Mouse (Mus musculus) heart, embryonic 11.5 days (tissue): Measurements from ENCODE around the gene Scgb1a1. TPM values are rescaled to one million over a fixed set of nuclear protein-coding genes. Genes with fewer than 3 reads are reported as not detected.
A peak's percentile ranks its signal among the peaks of the same experiment; 100 is the strongest.

Experiments used
- ATAC-seq: fragments of 200-750 bp; cut with Nextera tagmentation; replicated peaks from 2 replicates; pipeline ENCODE4 v1.8.0; 2017; ENCODE audit warnings: moderate library complexity; ENCODE audit not compliant: insufficient number of reproducible peaks, low FRiP score, low TSS enrichment
- H3K27ac ChIP-seq: fragments of 300-500 bp; sonication (generic); 2 replicates; pipeline ENCODE4 v1.5.1; 2014; ENCODE audit warnings: mild to moderate bottlenecking, low read depth, low read length
- H3K27me3 ChIP-seq: fragments of 300-500 bp; sonication (generic); 2 replicates; pipeline ENCODE4 v1.6.1; 2014; ENCODE audit warnings: mild to moderate bottlenecking, low read length, mixed read lengths; ENCODE audit not compliant: control insufficient read depth, insufficient read depth
- H3K36me3 ChIP-seq: fragments of 300-500 bp; sonication (generic); 2 replicates; pipeline ENCODE4 v1.6.1; 2014; ENCODE audit warnings: mild to moderate bottlenecking, low read length, moderate library complexity, mixed read lengths; ENCODE audit not compliant: control insufficient read depth, insufficient read depth
- H3K4me1 ChIP-seq: fragments of 300-500 bp; sonication (generic); 2 replicates; pipeline ENCODE4 v1.6.1; 2014; ENCODE audit warnings: low read length; ENCODE audit not compliant: control insufficient read depth, insufficient read depth
- H3K4me2 ChIP-seq: fragments of 300-500 bp; sonication (generic); 2 replicates; pipeline ENCODE4 v1.6.1; 2014; ENCODE audit warnings: mild to moderate bottlenecking, moderate library complexity
- H3K4me3 ChIP-seq: fragments of 300-500 bp; sonication (generic); 2 replicates; pipeline ENCODE4 v1.5.1; 2014; ENCODE audit warnings: low read depth, low read length
- H3K9ac ChIP-seq: fragments of 300-500 bp; sonication (generic); 2 replicates; pipeline ENCODE4 v1.6.1; 2014; ENCODE audit warnings: mild to moderate bottlenecking, low read depth, low read length, moderate library complexity
- H3K9me3 ChIP-seq: fragments of 300-500 bp; sonication (generic); replicated peaks from 2 replicates; pipeline ENCODE4 v1.6.1; 2016; ENCODE audit warnings: low read length; ENCODE audit not compliant: control insufficient read depth
- WGBS: fragments of 180-500 bp; shearing (Covaris S2); extraction: QIAGEN DNeasy Blood & Tissue Kit; methylation state at CpG from one replicate; pipeline ENCODE4 v1.1.7; 2014; ENCODE audit not compliant: insufficient replicate concordance; 5-methylcytosine and 5-hydroxymethylcytosine counted together
- polyA plus RNA-seq: library from polyadenylated mRNA; unstranded; fragments of >200 nt; fragmentation: Nextera tagmentation; extraction: Ambion mirVana; gene quantifications from 2 replicates; pipeline ENCODE4 v1.2.1, GENCODE M21; 2014

The Scgb1a1 gene
- polyA plus RNA-seq, 1 experiment from 2014 or later: not detected

DNA sequence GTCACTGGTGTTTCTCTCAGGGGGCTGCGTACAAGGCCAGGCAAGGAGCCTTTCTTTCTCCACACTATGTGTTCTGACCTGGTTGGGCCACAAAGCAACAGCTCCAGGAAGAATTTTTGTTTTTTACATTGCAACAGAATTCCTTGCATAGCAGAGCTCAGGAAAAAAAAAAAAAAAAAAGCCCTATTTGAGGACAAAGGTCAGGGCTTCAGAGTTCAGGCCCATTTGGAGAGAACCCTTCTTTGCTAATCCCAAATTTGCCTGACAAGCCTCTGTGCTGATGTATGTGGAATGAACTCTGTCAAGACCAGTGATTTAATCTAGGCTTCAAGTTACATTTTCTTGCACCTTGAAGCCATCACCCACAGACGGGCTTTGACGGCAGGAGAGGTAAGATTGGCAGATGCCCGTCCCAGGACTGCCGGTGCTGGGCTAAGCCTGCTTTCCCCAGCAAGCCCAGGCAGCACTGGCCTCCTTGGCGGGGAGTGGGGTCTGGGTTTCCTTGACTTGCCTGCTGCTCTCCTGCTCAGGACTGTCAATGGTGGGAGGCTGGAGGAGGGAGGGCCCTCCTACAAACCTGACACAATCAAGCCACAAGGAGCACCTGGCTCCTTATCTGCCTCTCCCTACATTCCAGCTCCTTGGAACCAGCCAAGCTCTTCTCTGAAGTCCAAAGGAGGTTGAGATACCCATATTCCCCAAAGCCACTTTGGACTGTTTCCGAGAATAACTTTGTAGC is 40.4 kb downstream of the Scgb1a1 start:
- 44% methylated on average over 7 of the region's 7 CpGs for WGBS
- Histone ChIP-seq H3K9ac (no peak overlapping the region), H3K9me3 (0 out of 2 replicates have a peak, but pooled peaks cover 3% of the 10 kb centered on the region), H3K4me3 (no peak overlapping the region), H3K27me3 (no peaks in the 10 kb centered on the region), H3K36me3 (no peaks in the 10 kb centered on the region), H3K4me1 (peaks cover 24% of the 10 kb centered on the region), H3K4me2 (no peak overlapping the region), H3K27ac (peak overlapping the region; percentile 59; the same call in 1 of the 2 replicates)
- no peak for ATAC-seq

DNA sequence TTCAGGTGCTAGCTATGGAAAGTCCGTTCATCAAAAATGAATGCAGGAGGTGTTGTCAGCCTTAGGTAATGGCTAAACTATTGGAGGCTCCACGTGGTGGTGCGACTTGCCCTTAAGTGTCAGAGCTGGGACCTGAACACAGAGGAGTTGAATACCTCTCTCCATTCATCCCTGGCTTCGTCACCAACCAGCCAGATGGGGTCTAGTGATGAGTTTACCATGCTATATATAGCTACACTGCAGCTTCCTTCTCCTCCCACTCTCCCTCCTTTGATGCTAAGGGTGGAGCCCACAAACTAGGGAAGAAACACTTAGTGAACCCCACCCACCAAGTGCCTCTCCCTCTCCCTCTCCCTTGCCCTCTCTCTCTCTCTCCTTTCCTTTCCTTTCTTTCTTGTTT is 43.5 kb downstream of the Scgb1a1 start:
- Histone ChIP-seq H3K27me3 (no peaks in the 10 kb centered on the region), H3K4me1 (peaks cover 21% of the 10 kb centered on the region), H3K4me3 (no peak overlapping the region), H3K36me3 (no peaks in the 10 kb centered on the region), H3K9ac (no peak overlapping the region), H3K9me3 (0 out of 2 replicates have a peak, but pooled peaks cover 2% of the 10 kb centered on the region), H3K27ac (0 out of 2 replicates have a peak overlapping the region, but pooled peaks have one; percentile 10), H3K4me2 (0 out of 2 replicates have a peak overlapping the region, but pooled peaks have one; percentile 22)
- WGBS: 56% methylated on average over 4 of the region's 4 CpGs
- peak; percentile 63; the same call in 1 of the 2 replicates for ATAC-seq

DNA sequence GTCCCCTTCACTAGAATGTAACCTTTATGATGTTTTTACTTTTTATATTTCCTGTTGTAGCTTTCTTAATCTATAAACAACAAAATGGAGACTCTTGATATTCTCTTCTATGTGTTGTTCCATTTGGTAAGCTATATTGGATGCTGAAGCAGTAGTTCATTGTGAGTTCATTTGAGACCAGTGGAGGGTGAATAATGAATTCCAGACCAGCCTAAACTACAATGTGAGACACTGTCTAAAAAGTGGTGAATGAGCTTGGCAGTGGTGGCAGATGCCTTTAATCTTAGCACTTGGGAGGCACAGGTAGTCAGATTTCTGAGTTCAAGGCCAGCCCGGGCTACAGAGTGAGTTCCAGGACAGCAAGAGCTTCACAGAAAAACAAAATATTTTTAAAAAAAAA is 44.6 kb downstream of the Scgb1a1 start:
- no peak for ATAC-seq
- Histone ChIP-seq H3K27ac (no peak overlapping the region), H3K9ac (no peak overlapping the region), H3K9me3 (no peaks in the 10 kb centered on the region), H3K4me1 (peaks cover 21% of the 10 kb centered on the region), H3K27me3 (no peaks in the 10 kb centered on the region), H3K36me3 (no peaks in the 10 kb centered on the region), H3K4me3 (no peak overlapping the region), H3K4me2 (no peak overlapping the region)
- 76% methylated on average over 1 of the region's 1 CpGs for WGBS

DNA sequence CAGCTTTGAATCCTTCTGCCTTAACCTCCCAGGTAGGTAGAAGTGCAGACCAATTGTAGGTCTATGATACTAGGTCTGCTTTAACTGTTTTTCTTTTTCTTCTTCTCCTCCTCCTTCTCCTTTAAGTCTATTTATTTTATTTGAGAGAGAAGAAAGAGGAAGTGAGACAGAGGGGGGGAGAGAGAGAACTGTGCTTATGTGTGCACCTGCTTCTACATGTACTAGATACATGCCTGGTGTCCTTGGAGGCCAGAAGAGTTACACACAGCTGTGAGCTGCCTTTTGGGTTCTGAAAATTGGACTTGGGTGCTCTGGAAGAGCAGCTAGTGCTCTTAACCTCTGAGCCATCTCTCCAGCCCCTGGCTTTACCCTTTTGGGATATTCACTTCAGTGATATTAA is 46.7 kb downstream of the Scgb1a1 start:
- H3K27me3 ChIP-seq: no peaks in the 10 kb centered on the region
- no peaks in the 10 kb centered on the region for H3K36me3 ChIP-seq
- no peak for ATAC-seq
- H3K27ac ChIP-seq: no peak overlapping the region
- 0 out of 2 replicates have a peak, but pooled peaks cover 8% of the 10 kb centered on the region for H3K4me1 ChIP-seq
- no peak overlapping the region for H3K9ac ChIP-seq
- H3K4me3 ChIP-seq: no peak overlapping the region
- H3K4me2 ChIP-seq: no peak overlapping the region
- no peaks in the 10 kb centered on the region for H3K9me3 ChIP-seq

DNA sequence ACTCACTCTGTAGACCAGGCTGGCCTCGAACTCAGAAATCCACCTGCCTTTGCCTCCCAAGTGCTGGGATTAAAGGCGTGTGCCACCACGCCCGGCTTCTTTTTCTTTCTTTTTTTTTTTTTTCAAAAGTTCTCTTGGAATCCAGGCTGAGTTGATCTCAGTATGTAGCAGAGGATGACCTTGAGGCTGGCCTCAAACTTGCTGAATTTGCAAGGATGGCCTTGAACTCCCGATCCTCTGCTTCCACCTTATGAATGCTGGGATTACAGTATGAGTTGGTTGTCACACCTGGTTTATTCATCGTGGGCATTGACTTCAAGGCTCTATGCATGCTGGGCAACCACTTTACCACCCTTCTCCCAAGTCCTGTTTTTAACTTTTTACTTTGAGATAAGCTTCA is 47.1 kb downstream of the Scgb1a1 start:
- H3K36me3 ChIP-seq: no peaks in the 10 kb centered on the region
- H3K4me2 ChIP-seq: no peak overlapping the region
- H3K27ac ChIP-seq: no peak overlapping the region
- ATAC-seq: no peak
- no peak overlapping the region for H3K4me3 ChIP-seq
- no peaks in the 10 kb centered on the region for H3K9me3 ChIP-seq
- H3K9ac ChIP-seq: no peak overlapping the region
- H3K27me3 ChIP-seq: no peaks in the 10 kb centered on the region
- H3K4me1 ChIP-seq: 0 out of 2 replicates have a peak, but pooled peaks cover 8% of the 10 kb centered on the region
- WGBS: 87% methylated on average over 6 of the region's 6 CpGs

DNA sequence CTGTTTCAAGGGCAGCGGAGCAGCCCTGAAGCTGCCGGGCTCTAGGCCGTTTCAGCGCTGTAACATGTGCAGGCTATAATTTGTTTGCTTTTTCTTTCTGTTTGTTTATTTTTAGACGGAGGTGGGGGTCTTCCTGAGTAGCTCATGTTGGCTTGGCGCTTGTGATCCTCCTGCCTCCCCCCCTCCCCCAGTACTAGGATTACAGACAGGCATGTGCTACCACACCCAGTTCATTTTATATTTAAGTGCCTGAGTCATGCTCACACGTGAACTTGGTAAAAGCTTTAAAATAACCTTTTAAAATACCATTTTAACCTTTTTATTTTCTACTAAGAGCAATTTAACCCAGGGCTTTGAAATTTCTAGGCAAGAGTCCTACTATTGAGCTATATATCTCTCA is 47.8 kb downstream of the Scgb1a1 start:
- ATAC-seq: no peak
- no peak overlapping the region for H3K4me3 ChIP-seq
- WGBS: 48% methylated on average over 7 of the region's 7 CpGs
- H3K9ac ChIP-seq: no peak overlapping the region
- 0 out of 2 replicates have a peak, but pooled peaks cover 8% of the 10 kb centered on the region for H3K4me1 ChIP-seq
- no peak overlapping the region for H3K27ac ChIP-seq
- no peak overlapping the region for H3K4me2 ChIP-seq
- no peaks in the 10 kb centered on the region for H3K9me3 ChIP-seq
- H3K36me3 ChIP-seq: no peaks in the 10 kb centered on the region
- H3K27me3 ChIP-seq: no peaks in the 10 kb centered on the region

DNA sequence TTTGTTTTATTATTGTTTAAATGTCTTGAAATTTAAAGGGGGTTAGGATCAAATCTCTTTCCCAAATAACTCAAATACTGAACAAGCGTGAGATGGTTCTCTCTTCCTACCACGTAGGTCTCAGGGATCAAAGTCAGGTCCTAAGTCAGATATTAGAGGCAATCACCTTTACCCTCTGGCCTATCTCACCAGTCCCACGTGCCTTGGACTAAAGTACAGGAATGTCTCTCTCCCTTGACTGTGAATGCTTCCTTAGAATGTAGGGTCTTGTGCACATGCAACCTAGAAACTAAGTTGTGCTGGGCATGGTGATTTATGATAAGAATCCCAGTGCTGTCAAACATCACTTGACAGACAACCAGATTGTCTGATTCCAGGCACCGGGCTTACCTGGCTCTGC is 48.5 kb downstream of the Scgb1a1 start:
- 59% methylated on average over 4 of the region's 4 CpGs for WGBS
- Histone ChIP-seq H3K36me3 (no peaks in the 10 kb centered on the region), H3K4me1 (0 out of 2 replicates have a peak, but pooled peaks cover 7% of the 10 kb centered on the region), H3K9ac (no peak overlapping the region), H3K4me3 (no peak overlapping the region), H3K4me2 (no peak overlapping the region), H3K9me3 (no peaks in the 10 kb centered on the region), H3K27me3 (no peaks in the 10 kb centered on the region), H3K27ac (no peak overlapping the region)
- ATAC-seq: no peak

DNA sequence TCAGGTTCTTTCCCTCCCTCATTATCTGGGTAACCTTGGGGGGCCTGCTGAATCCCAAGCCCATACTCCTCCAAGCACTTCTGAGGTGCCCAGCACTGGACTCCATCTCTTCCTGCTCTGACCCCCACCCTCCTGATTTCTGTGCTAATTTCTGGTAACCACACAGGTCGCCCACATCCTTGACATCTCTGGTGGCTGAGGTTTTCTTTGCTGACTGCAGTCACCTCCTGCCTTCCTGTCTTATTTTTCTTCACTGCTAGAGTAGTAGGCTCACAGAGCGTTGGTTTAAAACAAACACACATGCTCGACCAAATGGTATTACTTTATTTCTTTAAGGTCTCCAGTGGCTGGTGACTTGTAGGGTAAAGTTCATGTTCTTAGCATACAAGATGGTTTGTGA is 49.6 kb downstream of the Scgb1a1 start:
- ATAC-seq: no peak
- Histone ChIP-seq H3K4me2 (no peak overlapping the region), H3K27ac (no peak overlapping the region), H3K4me3 (no peak overlapping the region), H3K4me1 (peaks cover 13% of the 10 kb centered on the region; the same call in 1 of the 2 replicates), H3K9ac (no peak overlapping the region), H3K9me3 (no peaks in the 10 kb centered on the region), H3K36me3 (no peaks in the 10 kb centered on the region), H3K27me3 (no peaks in the 10 kb centered on the region)
- 63% methylated on average over 3 of the region's 3 CpGs for WGBS

DNA sequence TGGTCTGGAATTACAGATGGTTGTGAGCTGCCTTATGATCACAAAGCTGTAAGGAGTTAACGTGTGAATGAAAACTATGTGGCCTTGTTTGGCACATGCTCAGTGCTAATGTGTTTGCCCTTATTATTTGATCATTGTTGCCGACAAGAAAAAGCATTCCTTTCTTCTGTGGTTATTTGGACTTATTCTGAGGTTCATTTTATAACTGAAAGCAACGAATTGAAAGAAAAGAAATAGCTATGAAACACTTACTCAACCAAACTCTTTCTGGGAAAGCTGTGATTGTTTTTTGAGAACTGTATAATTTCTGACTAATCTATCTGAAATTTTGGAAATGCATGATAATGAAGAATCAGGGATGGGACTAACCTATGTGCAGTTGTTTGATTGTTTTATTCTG is 52.7 kb downstream of the Scgb1a1 start:
- no peak overlapping the region for H3K27ac ChIP-seq
- H3K4me1 ChIP-seq: peaks cover 16% of the 10 kb centered on the region; the same call in 1 of the 2 replicates
- H3K4me2 ChIP-seq: no peak overlapping the region
- no peak overlapping the region for H3K4me3 ChIP-seq
- no peak overlapping the region for H3K9ac ChIP-seq
- H3K36me3 ChIP-seq: no peaks in the 10 kb centered on the region
- WGBS: 73% methylated on average over 3 of the region's 3 CpGs
- no peak for ATAC-seq
- H3K9me3 ChIP-seq: no peaks in the 10 kb centered on the region
- no peaks in the 10 kb centered on the region for H3K27me3 ChIP-seq
